Mouse (Mus musculus) testis, adult 2 months (tissue): ENCODE data around the gene Nabp2.

ENCODE experiments used
- CTCF ChIP-seq: fragments of 200-500 bp; IDR thresholded peaks from 2 replicates; pipeline ENCODE4 v1.5.1; 2012; ENCODE audit warnings: low read depth, mild to moderate bottlenecking, inconsistent platforms, low read length, moderate library complexity; ENCODE audit not compliant: control insufficient read depth, insufficient read depth, insufficient replicate concordance
- POLR2A ChIP-seq: fragments of 200-500 bp; IDR thresholded peaks from 2 replicates; pipeline ENCODE4 v1.6.1; 2012; ENCODE audit warnings: low read depth, mild to moderate bottlenecking, inconsistent platforms, low read length, moderate library complexity; ENCODE audit not compliant: control insufficient read depth

DNA sequence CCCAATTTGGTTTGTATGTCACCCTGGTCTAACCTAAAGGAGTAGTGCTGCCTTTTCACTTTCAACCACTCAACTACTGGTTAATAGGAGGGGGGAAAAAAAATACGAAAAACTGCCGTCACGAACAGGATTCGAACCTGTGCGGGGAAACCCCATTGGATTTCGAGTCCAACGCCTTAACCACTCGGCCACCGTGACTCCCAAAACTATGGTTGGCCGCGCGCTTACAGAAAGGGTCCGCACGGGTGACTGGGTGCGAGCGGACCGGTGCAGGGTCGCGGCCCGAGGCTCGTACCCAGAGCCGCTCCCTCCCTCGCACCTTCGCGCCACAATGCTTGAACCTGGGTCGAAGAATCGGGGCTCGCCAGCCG is 47.0 kb upstream of the Nabp2 start:
- no peak for TF ChIP-seq CTCF
- TF ChIP-seq POLR2A, result no peak
